8 mouse cellular contexts compared by ENCODE assay signal in genomic region chr5:31219070-31219469, GRCm38 (mm10). TPM values are rescaled to one million over a fixed set of nuclear protein-coding genes. Genes with fewer than 3 reads are reported as not detected.
DNase-seq lines count a peak whose midpoint lies in the region; ATAC-seq and TF ChIP-seq lines count a peak whose summit lies in the region.

No protein-coding gene starts in this region.

- peak overlapping the region; percentile 76 for H3K4me2 ChIP-seq in limb, embryonic 13.5 days (replicated peaks)

- H3K9me3 ChIP-seq in ES-E14 (ENCODE audit: control insufficient read depth, insufficient read depth, low read depth, low read length): no peaks in the 10 kb centered on the region
- no peaks in the 10 kb centered on the region for H3K9me3 ChIP-seq in forebrain, embryonic 10.5 days
- H3K9me3 ChIP-seq in limb, embryonic 13.5 days: no peaks in the 10 kb centered on the region

- no peak for ATAC-seq in limb, embryonic 13.5 days (ENCODE audit: low FRiP score, low read depth)

- no peak overlapping the region for H3K27ac ChIP-seq in heart, adult 2 months
- no peak overlapping the region for H3K27ac ChIP-seq in ES-E14 (ENCODE audit: insufficient read depth, low read depth, low read length, poor library complexity, severe bottlenecking)
- no peak overlapping the region for H3K27ac ChIP-seq in forebrain, embryonic 10.5 days
- H3K27ac ChIP-seq in limb, embryonic 13.5 days: no peak overlapping the region; the same call in 1 of the 2 replicates

- in situ Hi-C loops in ES-E14 (cut with MboI; ENCODE audit: low sequenced_read_pairs in 2 of 2, unreplicated experiment in 2 of 2): no loop called here

- TF ChIP-seq CTCF in heart, adult 2 months (IDR thresholded peaks at IDR 0.05): peak; percentile 65

- H3K4me3 ChIP-seq in heart, adult 2 months: peak overlapping the region; percentile 98
- peak overlapping the region; percentile 30 to 96; a peak in 3 of 4 replicates for H3K4me3 ChIP-seq in ES-E14 (ENCODE audit: insufficient read depth in 1 of 2, low read depth in 1 of 2, low read length in 2 of 2, poor library complexity in 1 of 2, severe bottlenecking in 1 of 2)
- H3K4me3 ChIP-seq in forebrain, embryonic 10.5 days: peak overlapping the region; percentile 84
- peak overlapping the region; percentile 99 for H3K4me3 ChIP-seq in limb, embryonic 13.5 days

- peaks cover 5% of the 10 kb centered on the region for H3K79me2 ChIP-seq in heart, adult 2 months (replicated peaks; ENCODE audit: control insufficient read depth, insufficient read depth, low read length)

- TF ChIP-seq EP300 in heart, adult 2 months (IDR thresholded peaks at IDR 0.05; ENCODE audit: insufficient read depth, low read depth, low read length): no peak

- 0% methylated on average over 2 of the region's 2 CpGs for WGBS in heart, adult 2 months
- WGBS in forebrain, embryonic 10.5 days: 12% methylated on average over 2 of the region's 2 CpGs
- 0% methylated on average over 2 of the region's 2 CpGs for WGBS in limb, embryonic 13.5 days

- peaks cover 7% of the 10 kb centered on the region for H3K36me3 ChIP-seq in heart, adult 2 months (ENCODE audit: control insufficient read depth, insufficient read depth, low read length)
- no peaks in the 10 kb centered on the region for H3K36me3 ChIP-seq in ES-E14 (ENCODE audit: control insufficient read depth, insufficient read depth, low read length, poor library complexity, severe bottlenecking)
- H3K36me3 ChIP-seq in forebrain, embryonic 10.5 days (replicated peaks): peaks cover 20% of the 10 kb centered on the region
- H3K36me3 ChIP-seq in limb, embryonic 13.5 days: no peaks in the 10 kb centered on the region
- no peaks in the 10 kb centered on the region for H3K36me3 ChIP-seq in splenic B cell, adult 2 months (ENCODE audit: control insufficient read depth, insufficient read depth, low read length, poor library complexity, severe bottlenecking)

- peaks cover 6% of the 10 kb centered on the region for H3K4me1 ChIP-seq in heart, adult 2 months (ENCODE audit: control insufficient read depth, insufficient read depth, low read length)
- H3K4me1 ChIP-seq in ES-E14 (ENCODE audit: control insufficient read depth in 2 of 2, insufficient read depth in 2 of 2, low read length in 2 of 2, poor library complexity in 1 of 2): peaks cover 0 to 3% of the 10 kb centered on the region in 2 experiments; a peak in 1 of 4 replicates
- H3K4me1 ChIP-seq in forebrain, embryonic 10.5 days: peaks cover 23% of the 10 kb centered on the region
- H3K4me1 ChIP-seq in limb, embryonic 13.5 days: peaks cover 9% of the 10 kb centered on the region

- DNase-seq in heart, adult 2 months: no peak
- no peak for DNase-seq in heart, postnatal 4 days
- no peak for DNase-seq in ES-E14 (ENCODE audit: low read depth, low spot score)
- no peak for DNase-seq in forebrain, embryonic 10.5 days (ENCODE audit: extremely low spot score, low spot score)
- DNase-seq in splenic B cell, adult 2 months (ENCODE audit: low read depth, low spot score): peak; percentile 41
- DNase-seq in left cerebral cortex, postnatal 4 days: no peak
- DNase-seq in gastrocnemius, adult 18-20 months (ENCODE audit: low spot score): no peak

- TF ChIP-seq POLR2A in heart, adult 2 months (IDR thresholded peaks at IDR 0.05; ENCODE audit: insufficient read depth, low read depth, low read length): no peak

- H3K9ac ChIP-seq in heart, adult 2 months (ENCODE audit: low read depth, low read length): no peak overlapping the region
- no peak overlapping the region for H3K9ac ChIP-seq in ES-E14 (ENCODE audit: insufficient read depth, low read depth, low read length, poor library complexity, severe bottlenecking)
- no peak overlapping the region for H3K9ac ChIP-seq in limb, embryonic 13.5 days

- H3K27me3 ChIP-seq in heart, adult 2 months (ENCODE audit: control insufficient read depth, insufficient read depth, low read length): no peaks in the 10 kb centered on the region
- H3K27me3 ChIP-seq in forebrain, embryonic 10.5 days (ENCODE audit: poor library complexity, severe bottlenecking): no peaks in the 10 kb centered on the region
- no peaks in the 10 kb centered on the region for H3K27me3 ChIP-seq in limb, embryonic 13.5 days
- no peaks in the 10 kb centered on the region for H3K27me3 ChIP-seq in splenic B cell, adult 2 months (ENCODE audit: control insufficient read depth, insufficient read depth, low read length, poor library complexity, severe bottlenecking)

- intact Hi-C loops in heart, adult 2 months (cut with DNase I): no loop called here
- intact Hi-C loops in left cerebral cortex, postnatal 4 days (cut with DNase I): no loop called here

TF ChIP-seq in ES-E14, 5 proteins besides CTCF, POLR2A, EP300 and RAD21:
- TF ChIP-seq ZNF384 (IDR thresholded peaks at IDR 0.05; ENCODE audit: low read depth, low read length) (peak; percentile 99), HCFC1 (IDR thresholded peaks at IDR 0.05; ENCODE audit: borderline replicate concordance, insufficient read depth, low read length) (no peak)

RNA-seq across cellular contexts. Expression of gene Ppm1g, which starts 1.4 kb away (rescaled TPM):
- total RNA-seq in heart, adult 2 months (2021): 10 to 100 TPM; 51.1 to 60.8 TPM
- 26.6 and 35.1 TPM in 2 replicates for polyA plus RNA-seq in heart, adult 2 months (2012; rRNA removed)
- total RNA-seq in heart, postnatal 4 days (2021): 10 to 100 TPM; 94.7 to 97.0 TPM
- 285 and 294 TPM in 2 replicates for total RNA-seq in ES-E14 (2012; rRNA removed)
- polyA plus RNA-seq in forebrain, embryonic 10.5 days (2016; fragmentation: Nextera tagmentation; extraction: Ambion mirVana): 218 TPM in 2 replicates
- 131 and 133 TPM in 2 replicates for polyA plus RNA-seq in limb, embryonic 13.5 days (2015; fragmentation: Nextera tagmentation; extraction: Ambion mirVana)
- 100 to 1,000 TPM; 144 to 146 TPM for total RNA-seq in left cerebral cortex, postnatal 4 days (2021)
- total RNA-seq in gastrocnemius, adult 18-20 months (2021): 10 to 100 TPM; 37.8 to 43.9 TPM

RNA-seq across cellular contexts. Expression of gene Zfp513, which starts 17.0 kb away (rescaled TPM):
- total RNA-seq in heart, adult 2 months (2021): 1 to 10 TPM; 6.6 to 8.1 TPM
- 12.7 and 14.2 TPM in 2 replicates for polyA plus RNA-seq in heart, adult 2 months (2012; rRNA removed)
- total RNA-seq in heart, postnatal 4 days (2021): 10 to 100 TPM; 13.7 to 14.4 TPM
- total RNA-seq in ES-E14 (2012; rRNA removed): 15.2 and 18.5 TPM in 2 replicates
- 8.5 and 9.0 TPM in 2 replicates for polyA plus RNA-seq in forebrain, embryonic 10.5 days (2016; fragmentation: Nextera tagmentation; extraction: Ambion mirVana)
- polyA plus RNA-seq in limb, embryonic 13.5 days (2015; fragmentation: Nextera tagmentation; extraction: Ambion mirVana): 10.9 and 11.0 TPM in 2 replicates
- total RNA-seq in left cerebral cortex, postnatal 4 days (2021): 10 to 100 TPM; 27.6 to 30.1 TPM
- total RNA-seq in gastrocnemius, adult 18-20 months (2021): 1 to 10 TPM; 6.0 to 7.2 TPM

RNA-seq across cellular contexts. Expression of gene Nrbp1, which starts 21.6 kb away (rescaled TPM):
- total RNA-seq in heart, adult 2 months (2021): 10 to 100 TPM; 75.9 to 80.3 TPM
- polyA plus RNA-seq in heart, adult 2 months (2012; rRNA removed): 151 and 165 TPM in 2 replicates
- total RNA-seq in heart, postnatal 4 days (2021): 10 to 100 TPM; 88.1 to 90.0 TPM
- total RNA-seq in ES-E14 (2012; rRNA removed): 42.4 and 53.1 TPM in 2 replicates
- 136 and 143 TPM in 2 replicates for polyA plus RNA-seq in forebrain, embryonic 10.5 days (2016; fragmentation: Nextera tagmentation; extraction: Ambion mirVana)
- polyA plus RNA-seq in limb, embryonic 13.5 days (2015; fragmentation: Nextera tagmentation; extraction: Ambion mirVana): 165 and 166 TPM in 2 replicates
- total RNA-seq in left cerebral cortex, postnatal 4 days (2021): 10 to 100 TPM; 91.8 to 94.3 TPM
- 10 to 100 TPM; 50.3 to 54.9 TPM for total RNA-seq in gastrocnemius, adult 18-20 months (2021)

RNA-seq across cellular contexts. Expression of gene Gm9970, which starts 22.0 kb away (rescaled TPM):
- not detected for total RNA-seq in heart, adult 2 months (2021)
- polyA plus RNA-seq in heart, adult 2 months (2012; rRNA removed): 0.31 TPM in 1 of 2 replicates, not detected in the other
- total RNA-seq in heart, postnatal 4 days (2021): not detected
- total RNA-seq in ES-E14 (2012; rRNA removed): not detected in 2 replicates
- 0.29 and 0.31 TPM in 2 replicates for polyA plus RNA-seq in forebrain, embryonic 10.5 days (2016; fragmentation: Nextera tagmentation; extraction: Ambion mirVana)
- polyA plus RNA-seq in limb, embryonic 13.5 days (2015; fragmentation: Nextera tagmentation; extraction: Ambion mirVana): 0.38 and 0.48 TPM in 2 replicates
- not detected for total RNA-seq in left cerebral cortex, postnatal 4 days (2021)
- not detected for total RNA-seq in gastrocnemius, adult 18-20 months (2021)

RNA-seq across cellular contexts. Expression of gene Eif2b4, which starts 25.8 kb away (rescaled TPM):
- 10 to 100 TPM; 48.0 to 50.8 TPM for total RNA-seq in heart, adult 2 months (2021)
- polyA plus RNA-seq in heart, adult 2 months (2012; rRNA removed): 61.3 and 88.9 TPM in 2 replicates
- total RNA-seq in heart, postnatal 4 days (2021): 10 to 100 TPM; 38.6 to 39.4 TPM
- total RNA-seq in ES-E14 (2012; rRNA removed): 74.5 and 76.8 TPM in 2 replicates
- 85.4 and 91.7 TPM in 2 replicates for polyA plus RNA-seq in forebrain, embryonic 10.5 days (2016; fragmentation: Nextera tagmentation; extraction: Ambion mirVana)
- polyA plus RNA-seq in limb, embryonic 13.5 days (2015; fragmentation: Nextera tagmentation; extraction: Ambion mirVana): 72.6 and 76.3 TPM in 2 replicates
- total RNA-seq in left cerebral cortex, postnatal 4 days (2021): 10 to 100 TPM; 45.8 to 48.3 TPM
- total RNA-seq in gastrocnemius, adult 18-20 months (2021): 10 to 100 TPM; 42.9 to 46.8 TPM
